Mouse (Mus musculus) lung, adult 2 months (tissue): ENCODE measurements around the gene Krtap9-3. TPM values are rescaled to one million over a fixed set of nuclear protein-coding genes. Genes with fewer than 3 reads are reported as not detected.

Experiments
- DNase-seq: peaks from one replicate; pipeline ENCODE4 v3.0.0; 2022
- H3K4me1 ChIP-seq: fragments of 200-500 bp; 2 replicates; pipeline ENCODE4 v1.6.1; 2011; ENCODE audit warnings: low read length; ENCODE audit not compliant: control insufficient read depth, insufficient read depth
- H3K4me3 ChIP-seq: fragments of 200-500 bp; replicated peaks from 2 replicates; pipeline ENCODE3; 2011; ENCODE audit warnings: low read depth, mild to moderate bottlenecking, control low read depth, low read length; ENCODE audit errors: extremely low read depth
- CTCF ChIP-seq: fragments of 200-500 bp; IDR thresholded peaks from 2 replicates; pipeline ENCODE4 v1.5.1; 2011; ENCODE audit warnings: mild to moderate bottlenecking, low read length, control low read depth; ENCODE audit not compliant: insufficient read depth
- POLR2A ChIP-seq: fragments of 200-500 bp; IDR thresholded peaks from 2 replicates; pipeline ENCODE4 v1.6.1; 2011; ENCODE audit warnings: low read depth, mild to moderate bottlenecking, control low read depth, low read length, borderline replicate concordance; ENCODE audit errors: extremely low read depth
- WGBS: fragments of 180-500 bp; shearing (Covaris S2); methylation state at CpG from one replicate; pipeline ENCODE4 v1.1.7; 2018; 5-methylcytosine and 5-hydroxymethylcytosine counted together
- polyA plus RNA-seq: library from polyadenylated mRNA; depleted of rRNA; stranded (reverse); fragments of >200 nt; gene quantifications from 2 replicates; pipeline ENCODE4 v1.2.3, GENCODE M21; 2012; rRNA removed

Krtap9-3 gene
- polyA plus RNA-seq, 1 experiment, result not detected

DNA sequence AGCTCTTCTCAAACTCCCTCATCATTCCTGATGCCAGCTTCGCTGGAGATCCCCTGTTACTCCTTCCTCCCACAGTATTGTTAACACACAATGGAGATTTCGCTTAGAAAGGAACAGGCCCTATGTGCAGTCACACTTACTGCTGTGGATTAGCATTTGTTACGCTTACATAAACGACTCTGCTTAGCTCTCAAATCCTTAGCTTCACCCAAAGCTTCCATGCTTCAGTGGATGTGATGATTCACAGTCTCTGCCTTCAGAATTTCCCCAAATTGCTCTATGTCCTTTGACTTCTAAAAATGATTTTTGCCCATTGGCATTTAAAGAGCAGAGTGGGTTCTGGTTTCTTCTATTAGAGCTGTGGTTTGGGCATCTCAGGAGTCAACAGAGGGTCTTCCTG lies 24.7 kb downstream of the Krtap9-3 start:
- H3K4me1 ChIP-seq, result no peaks in the 10 kb centered on the region
- no peak for TF ChIP-seq POLR2A
- no peak for TF ChIP-seq CTCF
- no peak overlapping the region for H3K4me3 ChIP-seq
- 68% methylated on average over 4 of the region's 4 CpGs for WGBS
- no peak for DNase-seq

DNA sequence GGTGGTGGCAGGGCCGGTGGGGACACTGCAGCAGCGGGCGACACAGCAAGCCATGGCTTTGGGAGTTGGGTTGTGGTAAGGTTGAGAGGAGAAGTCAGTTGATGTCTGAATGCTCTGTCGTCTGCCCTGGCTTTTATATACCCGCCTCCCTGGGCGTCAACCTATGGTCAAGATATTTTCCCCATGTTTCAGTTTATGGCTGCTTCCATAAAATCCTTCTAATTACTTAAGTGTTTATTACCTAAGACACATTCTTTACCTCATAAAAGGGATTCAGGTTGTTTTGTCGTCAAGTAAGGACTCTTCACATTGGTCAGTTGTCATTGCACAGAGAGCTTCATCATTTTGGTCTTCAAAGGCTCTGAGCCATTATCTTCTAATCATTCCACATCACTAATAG lies 31.4 kb downstream of the Krtap9-3 start, which contains the start of gene Krtap3-1:
Gene Krtap3-1 (minus strand): TSS at position 101 of the 400 bp plus-strand sequence.
- TF ChIP-seq CTCF (no peak), POLR2A (no peak)
- no peak within 1 kb of the TSS for H3K4me3 ChIP-seq
- H3K4me1 ChIP-seq, result no peaks in the 10 kb centered on the region
- WGBS, result 95% methylated on average over 7 of the region's 7 CpGs
- no peak for DNase-seq

DNA sequence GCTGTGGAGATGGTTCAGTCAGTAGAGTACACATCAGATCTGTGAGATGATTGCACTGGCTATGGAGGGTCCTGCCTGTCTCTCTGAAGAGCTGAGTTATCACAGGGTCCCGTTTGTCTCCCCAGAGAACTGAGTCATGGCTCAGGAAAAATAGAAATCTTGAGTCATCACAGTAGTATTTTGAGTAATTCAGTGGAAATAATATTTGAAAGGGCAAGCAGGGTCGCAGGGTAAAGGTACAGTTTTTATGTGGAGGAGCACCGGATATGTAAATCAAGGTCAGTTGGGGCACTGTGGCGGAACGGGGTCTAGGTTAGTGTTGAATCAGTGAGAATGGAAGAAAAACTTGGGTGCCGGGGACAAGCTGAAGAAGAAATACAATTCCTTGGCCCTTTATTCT lies 35.3 kb downstream of the Krtap9-3 start:
- H3K4me3 ChIP-seq, result no peak overlapping the region
- TF ChIP-seq CTCF (no peak), POLR2A (no peak)
- WGBS, result 76% methylated on average over 6 of the region's 6 CpGs
- H3K4me1 ChIP-seq, result no peaks in the 10 kb centered on the region
- DNase-seq, result no peak

DNA sequence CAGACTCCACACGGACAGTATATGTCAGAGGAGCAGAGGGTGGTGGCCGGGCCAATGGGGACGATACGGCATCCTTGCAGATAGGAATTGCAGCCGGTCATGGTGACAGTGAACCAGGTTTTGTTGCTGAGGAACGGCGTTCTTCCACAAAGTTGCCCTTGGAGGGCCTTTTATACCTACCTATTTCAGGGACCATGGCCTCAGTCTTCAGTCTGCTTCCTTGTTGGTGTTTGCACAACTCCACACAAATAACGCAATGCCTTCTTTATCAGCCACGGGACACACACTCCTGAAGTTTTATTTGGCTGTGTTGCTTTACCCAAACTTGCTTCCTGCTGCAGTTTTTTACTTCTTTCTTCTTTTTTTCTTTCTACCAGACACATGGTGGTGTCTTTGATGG lies 38.5 kb downstream of the Krtap9-3 start, which contains the start of gene Gm11939:
Gene Gm11939 (minus strand): TSS at position 101 of the 400 bp plus-strand sequence.
- TF ChIP-seq POLR2A (no peak), CTCF (no peak)
- H3K4me1 ChIP-seq, result no peaks in the 10 kb centered on the region
- no peak for DNase-seq
- 80% methylated on average over 9 of the region's 9 CpGs for WGBS
- no peak within 1 kb of the TSS for H3K4me3 ChIP-seq

GRCm38 (mm10) chr11:99557976-99558745 lies 39.7 kb downstream of the Krtap9-3 start:
- no peak for DNase-seq
- WGBS, result 60% methylated on average over 3 of the region's 3 CpGs
- TF ChIP-seq POLR2A (no peak), CTCF (no peak)
- H3K4me3 ChIP-seq, result no peak overlapping the region
- H3K4me1 ChIP-seq, result no peaks in the 10 kb centered on the region

DNA sequence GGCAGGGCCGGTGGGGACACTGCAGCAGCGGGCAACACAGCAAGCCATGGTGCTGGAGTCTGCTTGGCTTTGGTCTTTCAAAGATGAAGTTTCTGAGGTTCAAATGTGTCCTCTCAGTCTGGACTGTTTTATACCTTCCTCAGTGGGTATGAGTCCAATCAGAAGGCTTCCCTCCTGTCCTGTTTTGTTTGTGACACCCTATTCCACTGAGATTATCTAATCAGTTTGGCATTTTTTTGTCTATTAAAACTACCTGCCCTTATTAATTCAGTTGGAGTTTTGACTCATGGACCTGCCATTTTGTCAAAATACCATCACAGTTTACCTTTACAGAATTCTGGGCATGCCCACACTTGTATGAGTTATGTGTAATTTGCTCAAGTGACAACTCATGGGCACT lies 41.2 kb downstream of the Krtap9-3 start, which contains the start of gene Krtap3-2:
Gene Krtap3-2 (minus strand): TSS at position 101 of the 400 bp plus-strand sequence.
- H3K4me1 ChIP-seq, result no peaks in the 10 kb centered on the region
- WGBS, result 66% methylated on average over 2 of the region's 2 CpGs
- H3K4me3 ChIP-seq, result no peak within 1 kb of the TSS
- no peak for TF ChIP-seq CTCF
- no peak for TF ChIP-seq POLR2A
- no peak for DNase-seq

GRCm38 (mm10) chr11:99556195-99556594 lies 41.7 kb downstream of the Krtap9-3 start:
- Histone ChIP-seq H3K4me1 (no peaks in the 10 kb centered on the region), H3K4me3 (no peak overlapping the region)
- no peak for TF ChIP-seq POLR2A
- no peak for TF ChIP-seq CTCF
- WGBS, result 87% methylated on average over 2 of the region's 2 CpGs
- DNase-seq, result no peak

GRCm38 (mm10) chr11:99550765-99551164 lies 47.1 kb downstream of the Krtap9-3 start, which contains the start of gene Krtap3-3:
Gene Krtap3-3, minus strand, starts transcription at chr11:99550865.
- Histone ChIP-seq H3K4me3 (no peak within 1 kb of the TSS), H3K4me1 (no peaks in the 10 kb centered on the region)
- WGBS, result 63% methylated on average over 4 of the region's 4 CpGs
- TF ChIP-seq CTCF (no peak), POLR2A (no peak)
- DNase-seq, result no peak

- H3K4me1 ChIP-seq, result no peaks in the 10 kb centered on the region
- DNase-seq, result no peak
- TF ChIP-seq POLR2A, result no peak
- TF ChIP-seq CTCF, result no peak
- H3K4me3 ChIP-seq, result no peak overlapping the region
Measured at GRCm38 (mm10) chr11:99547892-99548291, 50.0 kb downstream of the Krtap9-3 start.

Other genes with a start within 250 kb of the Krtap9-3 start
- gene Krt27, start 247.0 kb downstream of the Krtap9-3 start, polyA plus RNA-seq, result not detected in 2 replicates
- 0.11 and 0.15 TPM in 2 replicates for gene Krt28, start 223.2 kb downstream of the Krtap9-3 start, polyA plus RNA-seq
- gene Krt10, start 208.7 kb downstream of the Krtap9-3 start, polyA plus RNA-seq, result 1.0 and 1.1 TPM in 2 replicates
- gene Krt12, start 175.8 kb downstream of the Krtap9-3 start, polyA plus RNA-seq, result 0.06 TPM in 1 of 2 replicates, not detected in the other
- 0.72 TPM in 1 of 2 replicates, not detected in the other for gene Krt20, start 160.0 kb downstream of the Krtap9-3 start, polyA plus RNA-seq
- 20.2 and 26.1 TPM in 2 replicates for gene Krt23, start 105.0 kb downstream of the Krtap9-3 start, polyA plus RNA-seq
- not detected in 2 replicates for gene Krt39, start 76.8 kb downstream of the Krtap9-3 start, polyA plus RNA-seq
- gene Krt40, start 54.9 kb downstream of the Krtap9-3 start, polyA plus RNA-seq, result not detected in 2 replicates
- 1.2 TPM in 1 of 2 replicates, not detected in the other for gene Krtap3-3, start 47.2 kb downstream of the Krtap9-3 start, polyA plus RNA-seq
- 8.7 TPM in 1 of 2 replicates, not detected in the other for gene Krtap3-2, start 41.3 kb downstream of the Krtap9-3 start, polyA plus RNA-seq
- not detected in 2 replicates for gene Gm11939, start 38.6 kb downstream of the Krtap9-3 start, polyA plus RNA-seq
- gene Krtap3-1, start 31.5 kb downstream of the Krtap9-3 start, polyA plus RNA-seq, result not detected in 2 replicates
- gene Krtap1-5, start 17.1 kb downstream of the Krtap9-3 start, polyA plus RNA-seq, result not detected in 2 replicates
- not detected in 2 replicates for gene Krtap1-4, start 14.5 kb downstream of the Krtap9-3 start, polyA plus RNA-seq
- gene Krtap1-3, start 6.8 kb downstream of the Krtap9-3 start, polyA plus RNA-seq, result not detected in 2 replicates
- gene Gm11938, start 5.2 kb upstream of the Krtap9-3 start, polyA plus RNA-seq, result not detected in 2 replicates
- not detected in 2 replicates for gene Gm11937, start 12.1 kb upstream of the Krtap9-3 start, polyA plus RNA-seq
- not detected in 2 replicates for gene Krtap2-4, start 16.7 kb upstream of the Krtap9-3 start, polyA plus RNA-seq
- gene Gm11562, start 22.3 kb upstream of the Krtap9-3 start, polyA plus RNA-seq, result not detected in 2 replicates
- gene Krtap4-1, start 30.1 kb upstream of the Krtap9-3 start, polyA plus RNA-seq, result not detected in 2 replicates
- not detected in 2 replicates for gene Krtap4-2, start 37.0 kb upstream of the Krtap9-3 start, polyA plus RNA-seq
- gene Krtap4-7, start 46.0 kb upstream of the Krtap9-3 start, polyA plus RNA-seq, result not detected in 2 replicates
- not detected in 2 replicates for gene Gm11555, start 52.1 kb upstream of the Krtap9-3 start, polyA plus RNA-seq
- gene Gm11563, start 60.9 kb upstream of the Krtap9-3 start, polyA plus RNA-seq, result not detected in 2 replicates
- not detected in 2 replicates for gene Krtap4-6, start 67.9 kb upstream of the Krtap9-3 start, polyA plus RNA-seq
- gene Gm14190, start 92.6 kb upstream of the Krtap9-3 start, polyA plus RNA-seq, result not detected in 2 replicates
- gene Gm14180, start 136.2 kb upstream of the Krtap9-3 start, polyA plus RNA-seq, result not detected in 2 replicates
- gene Gm11595, start 174.8 kb upstream of the Krtap9-3 start, polyA plus RNA-seq, result not detected in 2 replicates
- gene Krtap4-8, start 182.6 kb upstream of the Krtap9-3 start, polyA plus RNA-seq, result not detected in 2 replicates
- gene Krtap4-9, start 187.1 kb upstream of the Krtap9-3 start, polyA plus RNA-seq, result not detected in 2 replicates
- not detected in 2 replicates for gene Gm11596, start 195.4 kb upstream of the Krtap9-3 start, polyA plus RNA-seq
- not detected in 2 replicates for gene Gm11569, start 200.8 kb upstream of the Krtap9-3 start, polyA plus RNA-seq
- gene Gm11554, start 206.3 kb upstream of the Krtap9-3 start, polyA plus RNA-seq, result not detected in 2 replicates
- gene Krtap4-13, start 211.8 kb upstream of the Krtap9-3 start, polyA plus RNA-seq, result not detected in 2 replicates
- gene Gm11564, start 217.6 kb upstream of the Krtap9-3 start, polyA plus RNA-seq, result not detected in 2 replicates
- gene 2300003K06Rik, start 240.0 kb upstream of the Krtap9-3 start, polyA plus RNA-seq, result not detected in 2 replicates